Mouse (Mus musculus) liver, postnatal 0 days (tissue): Measurements from ENCODE around the gene Tmub1. TPM values are rescaled to one million over a fixed set of nuclear protein-coding genes. Genes with fewer than 3 reads are reported as not detected.

Experiments
- ATAC-seq: fragments of 200-750 bp; cut with Nextera tagmentation; 2 replicates; pipeline ENCODE4 v1.8.0; 2017; ENCODE audit warnings: mild to moderate bottlenecking, moderate library complexity
- DNase-seq: peaks from one replicate; pipeline ENCODE4 v3.0.0-alpha.2; 2016
- H3K27ac ChIP-seq: fragments of 300-500 bp; sonication (generic); 2 replicates; pipeline ENCODE4 v1.5.1; 2014; ENCODE audit warnings: antibody characterized with exemption, moderate library complexity, mild to moderate bottlenecking, low read depth
- H3K27me3 ChIP-seq: fragments of 300-500 bp; sonication (generic); 2 replicates; pipeline ENCODE4 v1.6.1; 2014; ENCODE audit warnings: low read length, control low read depth, mixed read lengths; ENCODE audit not compliant: insufficient read depth
- H3K36me3 ChIP-seq: fragments of 300-500 bp; sonication (generic); replicated peaks from 2 replicates; pipeline ENCODE4 v1.6.1; 2014; ENCODE audit warnings: mild to moderate bottlenecking, control low read depth, low read length, moderate library complexity, mixed read lengths; ENCODE audit not compliant: insufficient read depth
- H3K4me1 ChIP-seq: fragments of 300-500 bp; sonication (generic); 2 replicates; pipeline ENCODE4 v1.6.1; 2014; ENCODE audit warnings: antibody characterized with exemption, mild to moderate bottlenecking, control low read depth; ENCODE audit not compliant: insufficient read depth
- H3K4me2 ChIP-seq: fragments of 300-500 bp; sonication (generic); 2 replicates; pipeline ENCODE4 v1.6.1; 2014; ENCODE audit warnings: low read depth, mild to moderate bottlenecking, low read length, moderate library complexity, mixed read lengths
- H3K4me3 ChIP-seq: fragments of 300-500 bp; sonication (generic); 2 replicates; pipeline ENCODE4 v1.5.1; 2014; ENCODE audit warnings: low read depth, low read length
- H3K9ac ChIP-seq: fragments of 300-500 bp; sonication (generic); replicated peaks from 2 replicates; pipeline ENCODE4 v1.6.1; 2014; ENCODE audit warnings: mild to moderate bottlenecking, moderate library complexity
- H3K9me3 ChIP-seq: fragments of 300-500 bp; sonication (generic); 2 replicates; pipeline ENCODE4 v1.6.1; 2016; ENCODE audit warnings: mild to moderate bottlenecking, control low read depth, low read length, mixed read lengths
- CTCF ChIP-seq: sonication (generic); IDR thresholded peaks from 2 replicates; pipeline ENCODE4 v1.5.1; 2016; ENCODE audit warnings: antibody characterized with exemption, low read depth
- EP300 ChIP-seq: IDR thresholded peaks from 2 replicates; pipeline ENCODE4 v1.6.1; 2016; ENCODE audit warnings: antibody characterized with exemption, low read depth, mild to moderate bottlenecking
- WGBS: fragments of 180-500 bp; shearing (Covaris S2); extraction: QIAGEN DNeasy Blood & Tissue Kit; methylation state at CpG from one replicate; pipeline ENCODE4 v1.1.7; 2014; ENCODE audit not compliant: insufficient replicate concordance; 5-methylcytosine and 5-hydroxymethylcytosine counted together
- polyA plus RNA-seq: library from polyadenylated mRNA; unstranded; fragments of >200 nt; fragmentation: Nextera tagmentation; extraction: Ambion mirVana; gene quantifications from 2 replicates; pipeline ENCODE4 v1.2.1, GENCODE M21; 2015

The Tmub1 gene
- 5.2 and 5.5 TPM in 2 replicates for polyA plus RNA-seq

DNA sequence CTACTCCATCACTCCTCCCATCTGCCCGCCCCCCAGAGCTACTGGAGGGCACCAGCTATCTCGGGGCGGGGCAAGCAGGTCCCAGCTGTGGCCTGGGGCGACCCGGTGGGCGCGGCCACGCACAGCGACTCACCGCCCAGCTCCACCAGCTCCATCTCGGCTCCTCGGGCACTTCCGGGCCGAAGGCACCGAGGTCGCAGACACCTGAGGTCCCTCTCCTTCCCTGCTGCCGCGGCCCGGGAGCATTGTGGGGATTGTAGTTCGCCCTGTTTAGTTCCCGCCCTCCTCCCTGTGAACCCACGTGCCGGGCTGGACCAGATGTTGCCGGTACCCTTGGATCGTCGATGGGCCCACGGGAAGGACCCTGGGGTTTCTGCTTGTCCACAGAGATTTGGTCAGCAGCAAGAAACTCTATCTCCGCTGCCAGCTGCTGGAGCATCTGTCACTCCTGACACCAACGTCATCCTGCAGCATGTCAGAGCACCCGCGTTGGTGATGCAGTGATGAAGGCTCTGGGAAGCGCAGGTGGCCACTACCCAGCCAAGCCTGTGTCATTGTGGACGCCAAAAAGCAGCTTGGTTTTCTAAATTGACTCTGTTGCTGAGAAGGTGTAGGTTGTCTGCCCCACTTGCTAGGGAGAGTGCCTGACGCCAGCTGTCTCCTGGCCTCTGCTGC is at the start of gene Tmub1:
Tmub1 (minus strand) TSS at position 231 of the 675 bp plus-strand sequence.
- H3K4me3 ChIP-seq, result peak within 1 kb of the TSS; percentile 48
- no peaks in the 10 kb centered on the region for H3K27me3 ChIP-seq
- DNase-seq, result peak; percentile 87
- 3% methylated on average over 31 of the region's 34 CpGs for WGBS
- H3K9ac ChIP-seq, result peak within 1 kb of the TSS; percentile 32; the same call in 1 of the 2 replicates
- ATAC-seq, result peak; percentile 69
- H3K9me3 ChIP-seq, result no peaks in the 10 kb centered on the region
- H3K36me3 ChIP-seq, result peaks cover 2% of the 10 kb centered on the region; the same call in 1 of the 2 replicates
- TF ChIP-seq EP300 (no peak), CTCF (no peak)
- H3K4me2 ChIP-seq, result peak within 1 kb of the TSS; percentile 70
- peaks cover 34% of the 10 kb centered on the region for H3K4me1 ChIP-seq
- peak within 1 kb of the TSS; percentile 11; the same call in 1 of the 2 replicates for H3K27ac ChIP-seq

DNA sequence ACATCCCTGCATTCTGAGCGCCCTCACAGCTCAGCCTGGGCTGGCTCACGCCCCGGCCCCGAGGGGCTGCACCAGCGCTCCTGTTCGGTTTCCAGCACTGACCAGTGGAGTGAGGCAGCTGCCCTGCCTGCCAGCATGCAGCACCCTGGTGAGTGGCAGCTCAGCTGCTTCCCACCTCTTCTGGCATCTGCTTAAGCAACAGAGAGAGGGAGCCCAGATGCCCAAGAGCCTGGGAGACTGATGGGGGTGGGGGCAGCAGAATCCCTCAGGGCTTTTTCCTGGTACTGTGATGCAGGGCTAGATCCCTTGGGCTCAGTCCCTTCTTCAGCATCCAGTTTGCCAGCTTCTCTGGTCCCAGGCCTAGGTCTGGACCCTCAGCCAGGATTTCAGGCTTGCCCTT is 49.1 kb upstream of the Tmub1 start:
- Histone ChIP-seq H3K27me3 (no peaks in the 10 kb centered on the region), H3K27ac (no peak overlapping the region), H3K36me3 (peaks cover 38% of the 10 kb centered on the region), H3K9me3 (no peaks in the 10 kb centered on the region), H3K4me2 (no peak overlapping the region), H3K4me1 (no peaks in the 10 kb centered on the region), H3K9ac (no peak overlapping the region), H3K4me3 (no peak overlapping the region)
- no peak for TF ChIP-seq CTCF
- no peak for TF ChIP-seq EP300
- WGBS, result 93% methylated on average over 6 of the region's 6 CpGs
- no peak for ATAC-seq
- DNase-seq, result no peak

DNA sequence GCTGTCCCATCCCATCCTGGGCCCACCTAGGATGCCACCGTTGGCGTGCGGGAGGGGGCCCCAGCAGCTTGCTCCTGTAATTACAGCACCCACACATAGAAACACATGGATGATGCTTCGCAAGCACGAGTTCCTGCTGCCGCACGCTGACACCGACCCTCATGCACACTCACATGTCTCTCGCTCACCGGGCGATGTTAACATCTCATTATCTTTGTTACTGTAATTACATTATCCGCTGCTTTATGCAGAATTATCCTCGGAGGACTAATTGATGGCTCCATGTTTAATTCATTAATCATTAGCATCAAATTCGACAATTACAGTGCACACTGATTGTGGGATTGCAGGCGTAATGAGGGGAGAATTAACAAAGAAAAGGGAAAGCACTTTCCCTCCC is 47.4 kb upstream of the Tmub1 start:
- 86% methylated on average over 15 of the region's 15 CpGs for WGBS

DNA sequence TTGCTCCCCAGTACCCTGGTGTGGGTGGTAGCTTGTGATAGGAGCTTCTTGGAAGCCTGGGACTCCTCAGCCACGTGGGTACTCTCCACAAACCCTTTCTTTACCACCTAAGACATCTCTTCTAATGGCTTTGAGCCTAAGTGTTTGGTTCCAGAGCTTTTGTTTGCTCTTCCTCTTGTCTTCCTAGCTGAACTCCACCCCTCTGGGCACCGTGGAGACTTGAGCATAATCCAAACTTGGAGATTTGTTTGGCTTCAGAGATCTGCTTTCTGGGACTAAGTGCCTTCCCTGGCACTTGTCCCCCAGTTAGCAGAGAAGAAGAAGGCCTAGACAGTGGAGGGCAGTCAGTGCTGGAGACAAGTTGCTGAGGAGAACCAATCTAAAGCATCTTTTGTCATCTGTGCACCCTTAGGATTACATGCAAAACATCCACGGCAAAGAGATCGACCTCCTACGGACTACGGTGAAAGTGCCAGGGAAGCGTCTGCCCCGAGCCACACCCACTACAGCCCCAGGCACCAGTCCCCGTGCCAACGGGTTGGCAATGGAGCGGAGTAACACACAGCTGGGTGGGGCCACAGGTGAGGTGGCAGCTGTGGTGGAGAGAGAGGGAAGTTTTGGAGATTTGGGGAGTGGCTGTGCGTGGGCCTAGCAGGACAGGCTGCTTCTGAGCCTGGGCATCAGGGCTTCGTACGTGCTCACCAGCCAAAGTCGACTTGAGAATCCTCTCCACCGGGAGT is 45.1 kb upstream of the Tmub1 start:
- ATAC-seq, result no peak
- Histone ChIP-seq H3K4me1 (no peaks in the 10 kb centered on the region), H3K36me3 (peaks cover 52% of the 10 kb centered on the region), H3K9me3 (no peaks in the 10 kb centered on the region), H3K4me3 (no peak overlapping the region), H3K4me2 (no peak overlapping the region), H3K27ac (no peak overlapping the region), H3K27me3 (no peaks in the 10 kb centered on the region), H3K9ac (no peak overlapping the region)
- WGBS, result 80% methylated on average over 16 of the region's 16 CpGs
- DNase-seq, result no peak
- TF ChIP-seq CTCF (no peak), EP300 (no peak)

More for the DNA sequence above, 47.4 kb upstream of the Tmub1 start:
- Histone ChIP-seq H3K27ac (no peak overlapping the region), H3K36me3 (peaks cover 36% of the 10 kb centered on the region), H3K4me2 (no peak overlapping the region), H3K4me1 (no peaks in the 10 kb centered on the region), H3K4me3 (no peak overlapping the region), H3K9ac (no peak overlapping the region), H3K27me3 (no peaks in the 10 kb centered on the region), H3K9me3 (no peaks in the 10 kb centered on the region)
- no peak for TF ChIP-seq EP300
- TF ChIP-seq CTCF, result no peak
- DNase-seq (no peak), ATAC-seq (no peak)

DNA sequence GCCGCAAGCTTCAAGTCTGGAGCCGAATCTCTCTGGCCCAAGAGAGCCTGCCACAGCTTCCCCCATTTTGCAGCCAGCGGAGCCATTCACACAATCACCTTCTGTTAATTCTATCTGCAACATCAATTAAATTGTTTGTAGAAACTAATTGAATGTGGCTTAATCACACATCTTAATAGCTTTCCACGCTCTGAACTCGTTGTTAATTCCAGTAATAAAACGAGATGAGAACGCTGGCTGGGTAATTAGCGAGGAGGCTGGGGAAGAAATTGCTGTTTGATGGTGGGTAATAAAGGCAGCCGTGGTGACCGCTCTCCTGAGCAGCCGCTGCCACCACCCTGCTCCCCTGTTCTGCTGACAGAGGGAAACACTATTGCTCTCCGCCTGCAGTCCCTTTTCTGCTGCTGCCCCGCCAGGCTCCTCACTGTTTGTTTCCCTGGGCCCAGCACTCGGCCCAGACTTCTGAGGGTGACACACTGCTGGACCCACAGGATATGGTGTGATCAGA is 42.8 kb upstream of the Tmub1 start:
- 83% methylated on average over 14 of the region's 14 CpGs for WGBS
- TF ChIP-seq EP300 (no peak), CTCF (no peak)
- ATAC-seq (no peak), DNase-seq (no peak)
- 0 out of 2 replicates have a peak, but pooled peaks cover 2% of the 10 kb centered on the region for H3K4me1 ChIP-seq
- H3K27me3 ChIP-seq, result no peaks in the 10 kb centered on the region
- no peak overlapping the region for H3K27ac ChIP-seq
- no peaks in the 10 kb centered on the region for H3K9me3 ChIP-seq
- no peak overlapping the region for H3K4me2 ChIP-seq
- H3K4me3 ChIP-seq, result no peak overlapping the region
- H3K36me3 ChIP-seq, result peaks cover 55% of the 10 kb centered on the region
- H3K9ac ChIP-seq, result no peak overlapping the region

DNA sequence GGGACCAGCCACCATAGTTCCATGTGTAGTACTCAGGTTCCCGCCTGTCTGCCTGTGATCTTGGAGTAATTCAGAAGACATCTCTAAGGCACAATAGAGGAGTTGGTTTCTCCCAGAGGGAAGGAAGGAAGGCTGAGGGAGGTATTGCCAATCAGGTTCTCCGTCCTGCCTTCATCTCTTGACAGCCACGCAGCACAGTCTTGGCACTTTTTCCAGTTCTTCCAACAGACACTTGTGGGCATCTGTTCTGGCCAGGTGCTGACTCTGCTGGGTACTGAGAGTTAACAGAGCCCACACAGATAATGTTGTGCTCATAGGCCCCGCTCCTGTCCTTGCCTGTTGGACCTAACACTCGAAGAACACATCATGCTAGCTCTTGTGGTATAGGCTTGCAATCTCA is 39.1 kb upstream of the Tmub1 start:
- no peak for ATAC-seq
- Histone ChIP-seq H3K9me3 (no peaks in the 10 kb centered on the region), H3K27ac (no peak overlapping the region), H3K9ac (no peak overlapping the region), H3K4me2 (no peak overlapping the region), H3K4me1 (0 out of 2 replicates have a peak, but pooled peaks cover 3% of the 10 kb centered on the region), H3K36me3 (peaks cover 35% of the 10 kb centered on the region), H3K27me3 (no peaks in the 10 kb centered on the region), H3K4me3 (no peak overlapping the region)
- WGBS, result 87% methylated on average over 5 of the region's 5 CpGs
- DNase-seq, result no peak
- no peak for TF ChIP-seq EP300
- no peak for TF ChIP-seq CTCF
